ENCODE assay signal across 8 mouse cellular contexts in genomic region chr2:31130815-31131299, GRCm38 (mm10). TPM values are rescaled to one million over a fixed set of nuclear protein-coding genes. Genes with fewer than 3 reads are reported as not detected.
A peak's percentile ranks its signal among the peaks of the same experiment; 100 is the strongest.
DNase-seq lines count a peak whose midpoint lies in the region; ATAC-seq and TF ChIP-seq lines count a peak whose summit lies in the region.

No protein-coding gene starts in this region.

- no peak for TF ChIP-seq POLR2A in lung, adult 2 months (IDR thresholded peaks at IDR 0.05; ENCODE audit: borderline replicate concordance, extremely low read depth, low read depth, low read length)
- TF ChIP-seq POLR2A in bone marrow macrophage, adult 2 months (IDR thresholded peaks at IDR 0.05; ENCODE audit: borderline replicate concordance, low read depth, low read length) = no peak

- no peaks in the 10 kb centered on the region for H3K36me3 ChIP-seq in liver, embryonic 11.5 days (ENCODE audit: control insufficient read depth, insufficient read depth, low read length)

- 0 out of 2 replicates have a peak overlapping the region, but pooled peaks have one; percentile 4 for H3K27ac ChIP-seq in bone marrow macrophage, adult 2 months (ENCODE audit: insufficient read depth, low read depth, low read length)
- H3K27ac ChIP-seq in liver, embryonic 11.5 days (ENCODE audit: low read depth, low read length) = peak overlapping the region; percentile 65

- TF ChIP-seq CTCF in lung, adult 2 months (IDR thresholded peaks at IDR 0.05; ENCODE audit: insufficient read depth, low read length) = 0 out of 2 replicates have a peak, but pooled peaks have one; percentile 15
- TF ChIP-seq CTCF in bone marrow macrophage, adult 2 months (IDR thresholded peaks at IDR 0.05; ENCODE audit: low read depth, low read length) = no peak

- no peaks in the 10 kb centered on the region for H3K9me3 ChIP-seq in liver, embryonic 11.5 days (ENCODE audit: control insufficient read depth, low read length)

- H3K27me3 ChIP-seq in liver, embryonic 11.5 days (replicated peaks; ENCODE audit: control insufficient read depth, insufficient read depth, low read length) = no peaks in the 10 kb centered on the region

- ATAC-seq in liver, embryonic 11.5 days (replicated peaks; ENCODE audit: low FRiP score) = 0 out of 2 replicates have a peak, but pooled peaks have one; percentile 42

- WGBS in lung, adult 2 months = 45% methylated on average over 8 of the region's 8 CpGs
- WGBS in liver, embryonic 11.5 days = 46% methylated on average over 8 of the region's 8 CpGs

- no peak overlapping the region for H3K4me3 ChIP-seq in lung, adult 2 months (replicated peaks; ENCODE audit: extremely low read depth, low read depth, low read length)
- H3K4me3 ChIP-seq in bone marrow macrophage, adult 2 months (ENCODE audit: insufficient read depth, low read length) = no peak overlapping the region
- H3K4me3 ChIP-seq in liver, embryonic 11.5 days (ENCODE audit: low read depth, low read length) = no peak overlapping the region

- H3K4me1 ChIP-seq in lung, adult 2 months (ENCODE audit: control insufficient read depth, insufficient read depth, low read length) = peaks cover 27% of the 10 kb centered on the region
- H3K4me1 ChIP-seq in bone marrow macrophage, adult 2 months (ENCODE audit: control insufficient read depth, insufficient read depth, low read length) = peaks cover 84% of the 10 kb centered on the region
- peaks cover 57% of the 10 kb centered on the region for H3K4me1 ChIP-seq in liver, embryonic 11.5 days (replicated peaks; ENCODE audit: control insufficient read depth, insufficient read depth, low read length)

- H3K9ac ChIP-seq in liver, embryonic 11.5 days (ENCODE audit: low read depth, low read length) = peak overlapping the region; percentile 34; the same call in 1 of the 2 replicates

- no peak for DNase-seq in lung, adult 2 months
- DNase-seq in lung, postnatal 25 days (ENCODE audit: low spot score) = no peak
- no peak for DNase-seq in liver, embryonic 11.5 days (ENCODE audit: low spot score)
- peak; percentile 78 for DNase-seq in thymus, postnatal 10 days (ENCODE audit: low spot score in 2 of 2)
- DNase-seq in right cerebral cortex, postnatal 25 days = no peak
- no peak for DNase-seq in adrenal gland, adult (ENCODE audit: inconsistent age in 2 of 2, low spot score in 1 of 2)
- no peak for DNase-seq in gastrocnemius, postnatal 25 days

- H3K4me2 ChIP-seq in liver, embryonic 11.5 days = peak overlapping the region; percentile 44

RNA-seq across cellular contexts. Expression of gene Fnbp1, which starts 11.0 kb away (rescaled TPM):
- 39.9 and 47.4 TPM in 2 replicates for polyA plus RNA-seq in lung, adult 2 months (2012; rRNA removed)
- 255 and 258 TPM in 2 replicates for polyA plus RNA-seq in bone marrow macrophage, adult 2 months (2012; ENCODE audit: insufficient read depth, insufficient read length, missing spikeins)
- polyA plus RNA-seq in liver, embryonic 11.5 days (2014; fragmentation: Nextera tagmentation; extraction: Ambion mirVana) = 19.3 and 20.6 TPM in 2 replicates
- 10 to 100 TPM; 10.1 to 10.9 TPM for total RNA-seq in gastrocnemius, postnatal 25 days (2021)

RNA-seq across cellular contexts. Expression of gene Gpr107, which starts 21.3 kb away (rescaled TPM):
- polyA plus RNA-seq in lung, adult 2 months (2012; rRNA removed) = 20.8 and 24.4 TPM in 2 replicates
- 66.1 and 80.8 TPM in 2 replicates for polyA plus RNA-seq in bone marrow macrophage, adult 2 months (2012; ENCODE audit: insufficient read depth, insufficient read length, missing spikeins)
- polyA plus RNA-seq in liver, embryonic 11.5 days (2014; fragmentation: Nextera tagmentation; extraction: Ambion mirVana) = 17.3 and 21.5 TPM in 2 replicates
- 10 to 100 TPM; 24.1 to 24.8 TPM for total RNA-seq in gastrocnemius, postnatal 25 days (2021)

Comparison
In these comparisons a context has a peak if more than half of its experiments do, and no peak if none do; other contexts are left out.
1. DNase-seq: peak in thymus, postnatal 10 days (2 of 2); none in lung, adult 2 months (single experiment), lung, postnatal 25 days (single experiment), liver, embryonic 11.5 days (single experiment), right cerebral cortex, postnatal 25 days (single experiment), adrenal gland, adult (0 of 2) and gastrocnemius, postnatal 25 days (single experiment).